Comparison of ENCODE assay signal across 12 mouse cellular contexts in the genomic region with DNA sequence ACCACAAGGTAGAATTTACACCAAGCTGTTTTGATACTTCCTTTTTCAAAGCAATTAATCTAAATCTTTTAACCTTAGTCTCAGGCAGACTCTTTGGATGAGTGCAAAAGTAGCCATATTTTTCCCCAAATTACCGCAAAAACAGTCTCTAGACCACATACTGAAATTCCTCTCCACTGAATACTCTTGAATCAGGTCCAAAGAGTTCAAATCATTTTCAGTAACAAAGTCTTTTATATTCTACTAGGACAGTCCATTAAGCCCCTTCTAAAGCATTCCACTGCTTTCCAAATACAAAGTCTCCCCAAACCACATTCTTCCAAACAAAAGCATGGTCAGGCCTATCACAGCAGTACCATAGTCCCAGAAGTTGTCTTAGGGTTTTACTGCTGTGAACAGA.
"Had no signal": no experiment of that assay in that cellular context is flagged by ENCODE, and none has a peak within 500 bp of the region (broad histone marks: within the 10 kb centered on the region; RNA-seq: fewer than 3 reads in every experiment).

No protein-coding gene starts in this region.

- DNase-seq: left cerebral cortex, postnatal 4 days; liver; liver, embryonic 13.5 days; liver, postnatal 0 days; lung, adult 18-20 months; lung, adult 2 months; lung, embryonic 14.5 days; lung, postnatal 10 days; lung, postnatal 14 days; lung, postnatal 36 days; lung, postnatal 4 days; midbrain, embryonic 14.5 days had no signal
